Mouse (Mus musculus): ENCODE data around the gene Arhgef25. TPM values are rescaled to one million over a fixed set of nuclear protein-coding genes. Genes with fewer than 3 reads are reported as not detected.
"Not testable (repeated sequence)": the region's sequence is repeated elsewhere in the genome, so short reads cannot be mapped to it uniquely, and the experiment has no call there.

Arhgef25 gene
- polyA plus RNA-seq, 1 experiment from 2014 or later: 49.0 TPM

- Histone ChIP-seq H3K9me3 (ENCODE audit: control insufficient read depth, low read length) (no peaks in the 10 kb centered on the region), H3K4me2 (ENCODE audit: low read length) (no peak overlapping the region), H3K4me1 (replicated peaks; ENCODE audit: control insufficient read depth, insufficient read depth, low read length) (no peaks in the 10 kb centered on the region), H3K9ac (ENCODE audit: low read length) (no peak overlapping the region), H3K27ac (ENCODE audit: low read depth) (no peak overlapping the region), H3K27me3 (replicated peaks; ENCODE audit: control insufficient read depth, insufficient read depth, low read length) (no peaks in the 10 kb centered on the region), H3K36me3 (ENCODE audit: control insufficient read depth, insufficient read depth, low read length) (no peaks in the 10 kb centered on the region), H3K4me3 (ENCODE audit: low read depth, low read length) (no peak overlapping the region)
- no peak for ATAC-seq (replicated peaks; ENCODE audit: low FRiP score, low TSS enrichment, low read depth)
- no peak for DNase-seq (ENCODE audit: low spot score)
- 60% methylated on average over 1 of the region's 1 CpGs for WGBS
Observed at GRCm38 (mm10) chr10:127156511-127156910, 33.4 kb downstream of the Arhgef25 start.

GRCm38 (mm10) chr10:127156089-127156488 is 33.8 kb downstream of the Arhgef25 start:
- Histone ChIP-seq H3K27ac (ENCODE audit: low read depth) (peak overlapping the region; percentile 18; the same call in 1 of the 2 replicates), H3K27me3 (replicated peaks; ENCODE audit: control insufficient read depth, insufficient read depth, low read length) (no peaks in the 10 kb centered on the region), H3K4me2 (ENCODE audit: low read length) (no peak overlapping the region), H3K9me3 (ENCODE audit: control insufficient read depth, low read length) (no peaks in the 10 kb centered on the region), H3K9ac (ENCODE audit: low read length) (no peak overlapping the region), H3K36me3 (ENCODE audit: control insufficient read depth, insufficient read depth, low read length) (no peaks in the 10 kb centered on the region), H3K4me3 (ENCODE audit: low read depth, low read length) (no peak overlapping the region), H3K4me1 (replicated peaks; ENCODE audit: control insufficient read depth, insufficient read depth, low read length) (no peaks in the 10 kb centered on the region)
- DNase-seq (ENCODE audit: low spot score): no peak
- ATAC-seq (replicated peaks; ENCODE audit: low FRiP score, low TSS enrichment, low read depth): peak; percentile 21; the same call in 1 of the 2 replicates
- WGBS: 64% methylated on average over 1 of the region's 1 CpGs

- Histone ChIP-seq H3K9ac (ENCODE audit: low read length) (no peak overlapping the region), H3K27me3 (replicated peaks; ENCODE audit: control insufficient read depth, insufficient read depth, low read length) (no peaks in the 10 kb centered on the region), H3K27ac (ENCODE audit: low read depth) (no peak overlapping the region), H3K36me3 (ENCODE audit: control insufficient read depth, insufficient read depth, low read length) (no peaks in the 10 kb centered on the region), H3K4me3 (ENCODE audit: low read depth, low read length) (no peak overlapping the region), H3K4me2 (ENCODE audit: low read length) (no peak overlapping the region), H3K9me3 (ENCODE audit: control insufficient read depth, low read length) (no peaks in the 10 kb centered on the region), H3K4me1 (replicated peaks; ENCODE audit: control insufficient read depth, insufficient read depth, low read length) (no peaks in the 10 kb centered on the region)
- DNase-seq (ENCODE audit: low spot score) (no peak), ATAC-seq (replicated peaks; ENCODE audit: low FRiP score, low TSS enrichment, low read depth) (no peak)
- 88% methylated on average over 5 of the region's 5 CpGs for WGBS
Observed at GRCm38 (mm10) chr10:127154652-127155051, 35.2 kb downstream of the Arhgef25 start.

- Histone ChIP-seq H3K9me3 (ENCODE audit: control insufficient read depth, low read length) (no peaks in the 10 kb centered on the region), H3K36me3 (ENCODE audit: control insufficient read depth, insufficient read depth, low read length) (no peaks in the 10 kb centered on the region), H3K4me2 (ENCODE audit: low read length) (no peak overlapping the region), H3K4me1 (replicated peaks; ENCODE audit: control insufficient read depth, insufficient read depth, low read length) (no peaks in the 10 kb centered on the region), H3K27me3 (replicated peaks; ENCODE audit: control insufficient read depth, insufficient read depth, low read length) (no peaks in the 10 kb centered on the region), H3K4me3 (ENCODE audit: low read depth, low read length) (no peak overlapping the region), H3K27ac (ENCODE audit: low read depth) (no peak overlapping the region), H3K9ac (ENCODE audit: low read length) (no peak overlapping the region)
- ATAC-seq (replicated peaks; ENCODE audit: low FRiP score, low TSS enrichment, low read depth) (no peak), DNase-seq (ENCODE audit: low spot score) (no peak)
- 87% methylated on average over 2 of the region's 2 CpGs for WGBS
Observed at GRCm38 (mm10) chr10:127154241-127154640, 35.6 kb downstream of the Arhgef25 start.

- no peaks in the 10 kb centered on the region for H3K27me3 ChIP-seq (replicated peaks; ENCODE audit: control insufficient read depth, insufficient read depth, low read length)
- ATAC-seq (replicated peaks; ENCODE audit: low FRiP score, low TSS enrichment, low read depth) (no peak), DNase-seq (ENCODE audit: low spot score) (no peak)
- H3K9ac ChIP-seq (ENCODE audit: low read length): no peak overlapping the region
- H3K27ac ChIP-seq (ENCODE audit: low read depth): no peak overlapping the region
- H3K36me3 ChIP-seq (ENCODE audit: control insufficient read depth, insufficient read depth, low read length): no peaks in the 10 kb centered on the region
- 94% methylated on average over 7 of the region's 7 CpGs for WGBS
- H3K4me2 ChIP-seq (ENCODE audit: low read length): no peak overlapping the region
- H3K4me1 ChIP-seq (replicated peaks; ENCODE audit: control insufficient read depth, insufficient read depth, low read length): no peaks in the 10 kb centered on the region
- no peak overlapping the region for H3K4me3 ChIP-seq (ENCODE audit: low read depth, low read length)
- H3K9me3 ChIP-seq (ENCODE audit: control insufficient read depth, low read length): no peaks in the 10 kb centered on the region
Observed at GRCm38 (mm10) chr10:127153323-127153722, 36.6 kb downstream of the Arhgef25 start.

- H3K27me3 ChIP-seq (replicated peaks; ENCODE audit: control insufficient read depth, insufficient read depth, low read length); H3K27ac ChIP-seq (ENCODE audit: low read depth); H3K4me2 ChIP-seq (ENCODE audit: low read length); DNase-seq (ENCODE audit: low spot score); H3K9ac ChIP-seq (ENCODE audit: low read length); H3K4me1 ChIP-seq (replicated peaks; ENCODE audit: control insufficient read depth, insufficient read depth, low read length); H3K36me3 ChIP-seq (ENCODE audit: control insufficient read depth, insufficient read depth, low read length); H3K4me3 ChIP-seq (ENCODE audit: low read depth, low read length); H3K9me3 ChIP-seq (ENCODE audit: control insufficient read depth, low read length); ATAC-seq (replicated peaks; ENCODE audit: low FRiP score, low TSS enrichment, low read depth): not testable (repeated sequence)
- WGBS: 86% methylated on average over 10 of the region's 10 CpGs
Observed at GRCm38 (mm10) chr10:127152556-127152955, 37.3 kb downstream of the Arhgef25 start.

- H3K27ac ChIP-seq (ENCODE audit: low read depth); H3K27me3 ChIP-seq (replicated peaks; ENCODE audit: control insufficient read depth, insufficient read depth, low read length); ATAC-seq (replicated peaks; ENCODE audit: low FRiP score, low TSS enrichment, low read depth); H3K4me1 ChIP-seq (replicated peaks; ENCODE audit: control insufficient read depth, insufficient read depth, low read length); H3K9me3 ChIP-seq (ENCODE audit: control insufficient read depth, low read length); H3K36me3 ChIP-seq (ENCODE audit: control insufficient read depth, insufficient read depth, low read length); H3K4me2 ChIP-seq (ENCODE audit: low read length); H3K4me3 ChIP-seq (ENCODE audit: low read depth, low read length); DNase-seq (ENCODE audit: low spot score); H3K9ac ChIP-seq (ENCODE audit: low read length): not testable (repeated sequence)
- 92% methylated on average over 3 of the region's 3 CpGs for WGBS
Observed at GRCm38 (mm10) chr10:127151233-127151632, 38.6 kb downstream of the Arhgef25 start.

GRCm38 (mm10) chr10:127150471-127150872 is 39.4 kb downstream of the Arhgef25 start:
- no peaks in the 10 kb centered on the region for H3K9me3 ChIP-seq (ENCODE audit: control insufficient read depth, low read length)
- H3K27me3 ChIP-seq (replicated peaks; ENCODE audit: control insufficient read depth, insufficient read depth, low read length): no peaks in the 10 kb centered on the region
- no peak overlapping the region for H3K9ac ChIP-seq (ENCODE audit: low read length)
- H3K4me2 ChIP-seq (ENCODE audit: low read length): no peak overlapping the region
- 70% methylated on average over 4 of the region's 4 CpGs for WGBS
- ATAC-seq (replicated peaks; ENCODE audit: low FRiP score, low TSS enrichment, low read depth) (no peak), DNase-seq (ENCODE audit: low spot score) (no peak)
- H3K36me3 ChIP-seq (ENCODE audit: control insufficient read depth, insufficient read depth, low read length): no peaks in the 10 kb centered on the region
- H3K4me1 ChIP-seq (replicated peaks; ENCODE audit: control insufficient read depth, insufficient read depth, low read length): no peaks in the 10 kb centered on the region
- no peak overlapping the region for H3K4me3 ChIP-seq (ENCODE audit: low read depth, low read length)
- H3K27ac ChIP-seq (ENCODE audit: low read depth): no peak overlapping the region

GRCm38 (mm10) chr10:127147135-127147534 is 42.7 kb downstream of the Arhgef25 start:
- H3K27me3 ChIP-seq (replicated peaks; ENCODE audit: control insufficient read depth, insufficient read depth, low read length): no peaks in the 10 kb centered on the region
- H3K4me2 ChIP-seq (ENCODE audit: low read length): no peak overlapping the region
- ATAC-seq (replicated peaks; ENCODE audit: low FRiP score, low TSS enrichment, low read depth) (no peak), DNase-seq (ENCODE audit: low spot score) (no peak)
- H3K27ac ChIP-seq (ENCODE audit: low read depth): no peak overlapping the region
- H3K4me1 ChIP-seq (replicated peaks; ENCODE audit: control insufficient read depth, insufficient read depth, low read length): no peaks in the 10 kb centered on the region
- no peak overlapping the region for H3K9ac ChIP-seq (ENCODE audit: low read length)
- H3K36me3 ChIP-seq (ENCODE audit: control insufficient read depth, insufficient read depth, low read length): no peaks in the 10 kb centered on the region
- WGBS: 81% methylated on average over 6 of the region's 6 CpGs
- H3K9me3 ChIP-seq (ENCODE audit: control insufficient read depth, low read length): no peaks in the 10 kb centered on the region
- no peak overlapping the region for H3K4me3 ChIP-seq (ENCODE audit: low read depth, low read length)
